Mouse (Mus musculus): ENCODE measurements around the gene Cox10. TPM values are rescaled to one million over a fixed set of nuclear protein-coding genes. Genes with fewer than 3 reads are reported as not detected.

Gene Cox10
- total and polyA plus RNA-seq, 3 experiments = 39.9 to 374 (median 52.2) TPM

GRCm38 (mm10) chr11:64062226-64062625, 17.0 kb downstream of the Cox10 start:
- Histone ChIP-seq H3K79me2 (ENCODE audit: control insufficient read depth, insufficient read depth, low read length, poor library complexity) (peaks cover 2% of the 10 kb centered on the region; the same call in 1 of the 2 replicates), H3K9ac (ENCODE audit: control insufficient read depth, low read depth, low read length, poor library complexity, severe bottlenecking) (no peak overlapping the region), H3K27ac (ENCODE audit: control insufficient read depth, low read depth, low read length) (no peak overlapping the region), H3K4me3 (ENCODE audit: control insufficient read depth in 1 of 2, insufficient read depth in 1 of 2, low read depth in 2 of 2, low read length in 2 of 2) (no peak overlapping the region), H3K36me3 (ENCODE audit: control insufficient read depth in 1 of 2, insufficient read depth in 2 of 2, low read length in 2 of 2) (peaks cover 2 to 4% of the 10 kb centered on the region in 2 experiments; a peak in 3 of 4 replicates), H3K4me1 (ENCODE audit: control insufficient read depth in 1 of 2, insufficient read depth in 2 of 2, low read length in 2 of 2) (peaks cover 0 to 3% of the 10 kb centered on the region in 2 experiments; a peak in 2 of 4 replicates), H3K9me3 (replicated peaks; ENCODE audit: insufficient read depth, low read length) (no peaks in the 10 kb centered on the region), H3K27me3 (ENCODE audit: control insufficient read depth in 1 of 2, insufficient read depth in 2 of 2, low read length in 2 of 2) (no peaks in the 10 kb centered on the region)
- no peak for DNase-seq (ENCODE audit: low read depth, low spot score)
- no peak for TF ChIP-seq ZMIZ1 (IDR thresholded peaks at IDR 0.05; ENCODE audit: low read depth, low read length)
- no peak for TF ChIP-seq USF1 (IDR thresholded peaks at IDR 0.05; ENCODE audit: low read depth, low read length)
- TF ChIP-seq RAD21 (IDR thresholded peaks at IDR 0.05; ENCODE audit: low read depth, low read length) = no peak
- TF ChIP-seq MXI1 (IDR thresholded peaks at IDR 0.05; ENCODE audit: low read depth, low read length) = no peak
- TF ChIP-seq CHD2 (IDR thresholded peaks at IDR 0.05; ENCODE audit: low read length) = no peak
- no peak for TF ChIP-seq RCOR1 (IDR thresholded peaks at IDR 0.05; ENCODE audit: low read depth, low read length)

GRCm38 (mm10) chr11:64059305-64059704, 20.0 kb downstream of the Cox10 start:
- H3K4me3 ChIP-seq (ENCODE audit: control insufficient read depth in 1 of 2, insufficient read depth in 1 of 2, low read depth in 2 of 2, low read length in 2 of 2) = no peak overlapping the region
- no peak overlapping the region for H3K9ac ChIP-seq (ENCODE audit: control insufficient read depth, low read depth, low read length, poor library complexity, severe bottlenecking)
- peaks cover 0 to 5% of the 10 kb centered on the region in 2 experiments; a peak in 2 of 4 replicates for H3K36me3 ChIP-seq (ENCODE audit: control insufficient read depth in 1 of 2, insufficient read depth in 2 of 2, low read length in 2 of 2)
- peak; percentile 59 for DNase-seq (ENCODE audit: low read depth, low spot score)
- no peaks in the 10 kb centered on the region; a peak in 1 of 4 replicates for H3K4me1 ChIP-seq (ENCODE audit: control insufficient read depth in 1 of 2, insufficient read depth in 2 of 2, low read length in 2 of 2)
- peaks cover 2% of the 10 kb centered on the region; the same call in 1 of the 2 replicates for H3K79me2 ChIP-seq (ENCODE audit: control insufficient read depth, insufficient read depth, low read length, poor library complexity)
- no peaks in the 10 kb centered on the region for H3K27me3 ChIP-seq (ENCODE audit: control insufficient read depth in 1 of 2, insufficient read depth in 2 of 2, low read length in 2 of 2)
- TF ChIP-seq RCOR1 (IDR thresholded peaks at IDR 0.05; ENCODE audit: low read depth, low read length) (peak; percentile 34; the same call in 1 of the 2 replicates), POLR2AphosphoS5 (IDR thresholded peaks at IDR 0.05; ENCODE audit: borderline replicate concordance, low read depth, low read length) (no peak), USF2 (IDR thresholded peaks at IDR 0.05; ENCODE audit: borderline replicate concordance in 1 of 2, insufficient read depth in 1 of 2, low read depth in 1 of 2, low read length in 2 of 2) (no peak), TCF12 (IDR thresholded peaks at IDR 0.05; ENCODE audit: low read depth, low read length) (peak; percentile 22; the same call in 1 of the 2 replicates), GABPA (IDR thresholded peaks at IDR 0.05; ENCODE audit: low read depth, low read length) (no peak), USF1 (IDR thresholded peaks at IDR 0.05; ENCODE audit: low read depth, low read length) (no peak), CTCF (IDR thresholded peaks at IDR 0.05 in 2 of 3, conservative IDR thresholded peaks at IDR 0.05 in 1 of 3; ENCODE audit: control insufficient read depth in 1 of 3, insufficient read depth in 1 of 3, low read depth in 2 of 3, low read length in 3 of 3, poor library complexity in 1 of 3, severe bottlenecking in 1 of 3) (no peak), TBP (IDR thresholded peaks at IDR 0.05; ENCODE audit: low read depth, low read length) (no peak), MAZ (IDR thresholded peaks at IDR 0.05; ENCODE audit: low read depth, low read length) (no peak), SIN3A (IDR thresholded peaks at IDR 0.05; ENCODE audit: low read length) (0 out of 2 replicates have a peak, but pooled peaks have one; percentile 26), EP300 (IDR thresholded peaks at IDR 0.05; ENCODE audit: low read depth in 1 of 2, low read length in 2 of 2) (peak; percentile 51 to 54; a peak in 3 of 4 replicates), ETS1 (IDR thresholded peaks at IDR 0.05; ENCODE audit: low read depth, low read length) (peak; percentile 67), GATA1 (IDR thresholded peaks at IDR 0.05; ENCODE audit: low read depth, low read length) (peak; percentile 70)
- H3K9me3 ChIP-seq (replicated peaks; ENCODE audit: insufficient read depth, low read length) = no peaks in the 10 kb centered on the region
- H3K27ac ChIP-seq (ENCODE audit: control insufficient read depth, low read depth, low read length) = no peak overlapping the region
